Mouse (Mus musculus): ENCODE data around the gene Sphk2. TPM values are rescaled to one million over a fixed set of nuclear protein-coding genes. Genes with fewer than 3 reads are reported as not detected.

The Sphk2 gene
- total RNA-seq (2023) = 10 to 100 TPM; 30.7 to 34.0 TPM

DNA sequence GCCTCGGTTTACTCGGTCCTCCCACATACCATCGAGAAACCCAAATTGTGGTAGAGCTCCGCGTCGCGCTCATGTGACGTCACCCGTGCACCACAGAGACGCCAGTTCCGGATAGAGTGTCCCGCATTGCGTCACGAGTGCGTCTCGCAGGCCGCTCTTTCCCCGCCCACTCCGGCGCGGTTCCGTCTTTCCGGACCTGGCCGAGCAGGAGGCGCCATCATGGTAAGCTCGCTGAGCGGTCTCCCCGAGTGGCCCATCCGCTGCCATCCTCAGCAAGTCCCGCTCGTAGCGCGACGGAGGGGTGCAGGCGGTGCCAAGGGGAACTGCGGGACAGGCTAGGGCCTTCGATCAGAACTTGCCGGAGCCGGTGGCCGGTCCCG, at the start of gene Sphk2:
Sphk2 (minus strand) TSS at position 85 of the 380 bp plus-strand sequence.

DNA sequence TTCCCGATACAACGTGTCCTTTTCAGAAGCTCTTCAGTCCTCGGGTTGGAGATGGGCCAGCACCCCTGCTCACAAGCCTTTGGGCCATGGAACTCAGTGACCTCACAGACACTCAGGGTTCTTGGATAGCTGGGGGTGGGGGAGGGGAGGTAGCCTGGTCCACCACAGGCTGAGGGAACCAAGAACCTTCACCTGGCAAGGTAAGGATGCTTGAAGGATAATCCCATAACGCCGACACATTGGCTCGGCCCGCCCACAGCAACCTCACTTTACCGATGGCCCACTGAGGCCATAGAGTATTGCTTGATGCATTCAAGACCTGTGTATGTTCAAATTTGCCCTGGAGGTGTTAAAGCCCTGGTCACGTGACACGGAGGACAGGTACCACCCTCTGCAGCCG, 7.9 kb upstream of the Sphk2 start, which contains the start of gene Spaca4:
Spaca4 (minus strand) TSS at position 101 of the 400 bp plus-strand sequence.

DNA sequence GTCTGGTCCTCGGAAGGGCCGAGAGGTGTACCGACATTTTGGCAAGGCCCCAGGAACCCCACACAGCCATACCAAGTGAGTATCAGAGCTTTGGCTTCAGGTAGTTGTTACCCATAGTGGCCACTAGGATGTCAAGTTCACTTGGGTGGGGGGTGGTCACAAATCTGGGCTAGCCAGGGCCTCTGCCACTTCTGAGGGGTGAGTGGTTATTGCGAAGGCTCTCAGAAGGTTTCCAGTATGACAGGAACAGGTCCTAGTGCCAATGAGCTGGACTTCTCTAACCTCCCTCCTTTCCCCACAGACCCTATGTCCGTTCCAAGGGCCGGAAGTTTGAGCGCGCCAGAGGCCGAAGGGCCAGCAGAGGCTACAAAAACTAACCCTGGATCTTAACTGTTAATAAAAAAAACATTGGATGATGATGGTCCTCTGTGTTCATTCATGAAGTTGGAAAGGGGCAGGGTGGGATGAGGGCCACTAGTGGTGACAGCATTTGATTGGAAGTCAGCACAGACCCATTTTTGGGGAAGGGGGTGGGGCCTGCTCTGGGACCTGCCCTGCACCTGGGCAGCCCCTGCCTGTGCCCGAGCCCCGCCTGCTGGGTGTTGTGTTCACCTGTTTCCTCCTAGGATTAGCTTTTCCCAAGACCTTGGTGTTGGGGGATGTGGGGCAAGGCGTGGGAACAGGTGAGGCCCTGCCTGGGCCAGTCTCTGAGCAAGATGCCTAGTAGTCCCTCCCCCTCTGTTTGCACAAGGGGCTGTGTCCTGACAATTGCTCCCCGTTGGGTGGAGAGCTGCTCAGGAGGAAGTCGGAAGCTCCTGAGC, 2.8 kb upstream of the Sphk2 start, which contains the start of gene Fam83e:
Fam83e (plus strand) TSS at position 800 of the 821 bp plus-strand sequence.

GRCm38 (mm10) chr7:45715090-45715708, 2.6 kb downstream of the Sphk2 start, which contains the start of gene Rpl18:
Rpl18 (plus strand) TSS chr7:45715457.

DNA sequence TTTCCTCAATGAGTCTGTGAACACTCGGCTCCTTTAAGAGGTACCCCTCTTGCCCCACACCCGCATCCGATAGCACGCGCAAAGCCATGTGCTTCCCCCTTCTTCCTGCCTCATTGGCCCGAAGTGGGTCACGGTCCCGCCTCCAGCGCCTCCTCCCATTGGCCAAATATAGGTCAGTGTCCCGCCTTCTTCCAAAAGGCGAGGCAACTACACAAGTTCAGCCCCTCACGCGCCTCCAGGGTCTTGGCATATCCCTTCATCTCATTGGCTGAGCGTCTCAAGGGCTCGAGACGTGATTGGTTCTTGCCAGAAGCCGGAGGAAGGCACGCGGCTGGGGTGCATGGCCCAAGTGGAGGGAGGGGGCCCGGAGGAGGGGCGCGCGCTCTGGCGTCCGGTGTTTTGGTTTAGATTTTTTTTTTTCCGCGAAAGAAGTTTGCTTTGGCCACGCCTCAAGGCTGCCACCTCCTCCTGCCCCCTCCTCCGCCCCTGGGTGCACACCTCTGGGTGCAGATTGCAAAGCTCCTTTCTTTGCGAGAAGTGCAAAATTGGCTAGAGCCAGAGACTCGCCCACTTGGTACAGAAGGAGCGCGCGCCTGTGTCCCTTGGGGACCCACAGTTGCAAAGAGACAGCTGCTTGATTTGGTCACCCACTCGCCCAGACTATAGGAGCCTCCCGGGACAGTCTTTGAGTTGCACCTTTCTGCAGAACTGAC, 12.9 kb downstream of the Sphk2 start, which contains the start of gene Dbp:
Dbp (plus strand) TSS at position 359 of the 713 bp plus-strand sequence.

GRCm38 (mm10) chr7:45699523-45700141, 18.2 kb downstream of the Sphk2 start, which contains the start of gene Car11:
Car11 (plus strand) TSS chr7:45699843.

GRCm38 (mm10) chr7:45693921-45694591, 23.7 kb downstream of the Sphk2 start, which contains the start of gene Sec1:
Sec1 (minus strand) TSS chr7:45694402.

DNA sequence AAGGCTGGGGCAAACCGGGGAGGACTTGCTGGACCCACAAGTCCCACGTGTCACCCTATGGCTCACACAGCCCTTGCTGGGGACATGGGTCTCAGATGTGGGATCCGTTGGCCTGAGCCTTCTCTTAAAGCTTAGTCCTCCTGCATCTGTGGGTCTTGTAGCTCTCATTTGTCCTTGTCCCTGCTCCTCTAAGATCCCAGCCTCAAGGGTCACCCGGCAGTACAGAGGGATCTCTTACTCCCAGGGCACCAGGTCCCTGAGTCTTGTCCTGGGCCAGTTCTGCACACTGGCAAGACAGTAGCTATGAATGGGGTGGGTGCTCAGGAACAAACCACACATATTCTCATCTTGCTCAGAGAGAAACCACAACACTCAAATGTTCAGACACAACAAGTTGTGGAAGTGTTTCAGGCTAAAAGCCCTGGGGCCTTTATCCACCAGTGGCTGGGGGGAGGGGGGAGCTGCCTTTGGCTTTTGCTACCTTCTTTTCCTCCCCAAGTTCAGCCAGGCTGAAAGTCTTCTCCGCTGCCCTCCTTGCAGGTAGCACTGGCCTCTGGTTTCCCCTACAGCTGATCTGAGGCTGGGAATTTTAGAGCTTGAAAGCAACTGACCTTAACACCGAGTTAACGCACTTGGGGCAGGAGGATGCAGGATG, 34.3 kb downstream of the Sphk2 start, which contains the start of gene Ntn5:
Ntn5 (plus strand) TSS at position 627 of the 655 bp plus-strand sequence.

DNA sequence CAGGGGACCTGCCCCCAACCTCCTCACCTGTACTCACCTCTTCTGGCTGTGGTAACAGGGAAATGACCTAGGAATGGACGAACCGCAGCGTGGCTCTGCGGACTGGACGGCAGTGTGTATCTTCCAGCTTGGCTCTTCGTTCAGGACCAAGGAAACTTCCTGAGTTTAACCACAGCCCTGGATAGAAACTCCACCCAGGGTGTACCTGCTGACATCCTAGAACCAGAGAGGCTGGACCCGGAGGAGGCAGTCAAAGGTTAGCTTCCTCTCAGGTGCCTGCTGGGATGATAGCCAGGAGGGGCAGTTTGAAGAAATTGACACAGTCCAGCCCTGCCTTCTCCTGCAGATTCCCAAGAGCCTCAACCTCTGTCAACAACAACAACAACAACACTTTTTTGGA, 51.6 kb downstream of the Sphk2 start, which contains the start of gene Fut2:
Fut2 (minus strand) TSS at position 234 of the 400 bp plus-strand sequence.

Other genes starting within 250 kb of the Sphk2 start
- not detected for gene Tulp2, start 236.1 kb downstream of the Sphk2 start, total RNA-seq (2023)
- not detected for gene Gm45808, start 231.2 kb downstream of the Sphk2 start, total RNA-seq (2023)
- gene Dhdh, start 229.2 kb downstream of the Sphk2 start, total RNA-seq (2023) = under 1 TPM; 0.62 to 0.96 TPM
- 100 to 1,000 TPM in 1 of 2 experiments, 10 to 100 TPM in 1; 99.7 to 118 TPM for gene Nucb1, start 207.6 kb downstream of the Sphk2 start, total RNA-seq (2023)
- gene Ppp1r15a, start 191.7 kb downstream of the Sphk2 start, total RNA-seq (2023) = 100 to 1,000 TPM; 770 to 887 TPM
- gene Plekha4, start 191.7 kb downstream of the Sphk2 start, total RNA-seq (2023) = 1 to 10 TPM; 1.2 to 1.4 TPM
- not detected for gene Hsd17b14, start 163.1 kb downstream of the Sphk2 start, total RNA-seq (2023)
- 10 to 100 TPM; 38.7 to 43.5 TPM for gene Bcat2, start 147.8 kb downstream of the Sphk2 start, total RNA-seq (2023)
- not detected for gene Fgf21, start 102.5 kb downstream of the Sphk2 start, total RNA-seq (2023)
- gene Fut1, start 100.7 kb downstream of the Sphk2 start, total RNA-seq (2023) = not detected
- not detected for gene Izumo1, start 96.2 kb downstream of the Sphk2 start, total RNA-seq (2023)
- under 1 TPM in 1 of 2 experiments, not detected in 1; 0.38 TPM for gene Rasip1, start 90.5 kb downstream of the Sphk2 start, total RNA-seq (2023)
- not detected for gene Mamstr, start 78.0 kb downstream of the Sphk2 start, total RNA-seq (2023)
- gene Fut2, start 51.6 kb downstream of the Sphk2 start, total RNA-seq (2023) = not detected
- gene Ntn5, start 34.0 kb downstream of the Sphk2 start, total RNA-seq (2023) = under 1 TPM; 0.35 to 0.65 TPM
- gene Sec1, start 23.6 kb downstream of the Sphk2 start, total RNA-seq (2023) = under 1 TPM in 1 of 2 experiments, not detected in 1; 0.20 TPM
- gene Car11, start 18.2 kb downstream of the Sphk2 start, total RNA-seq (2023) = 10 to 100 TPM in 1 of 2 experiments, 1 to 10 TPM in 1; 8.9 to 10.2 TPM
- 10 to 100 TPM; 34.0 to 37.7 TPM for gene Dbp, start 12.9 kb downstream of the Sphk2 start, total RNA-seq (2023)
- gene Rpl18, start 2.5 kb downstream of the Sphk2 start, total RNA-seq (2023) = 1,000 to 10,000 TPM; 3,079 to 3,201 TPM
- 1 to 10 TPM; 1.6 to 2.1 TPM for gene Fam83e, start 3.2 kb upstream of the Sphk2 start, total RNA-seq (2023)
- not detected for gene Spaca4, start 7.8 kb upstream of the Sphk2 start, total RNA-seq (2023)
- 1 to 10 TPM in 1 of 2 experiments, under 1 TPM in 1; 0.80 to 1.3 TPM for gene Lmtk3, start 65.7 kb upstream of the Sphk2 start, total RNA-seq (2023)
- 1 to 10 TPM; 1.4 to 3.5 TPM for gene Sult2b1, start 66.7 kb upstream of the Sphk2 start, total RNA-seq (2023)
- 100 to 1,000 TPM; 111 to 128 TPM for gene Cyth2, start 96.6 kb upstream of the Sphk2 start, total RNA-seq (2023)
- gene Kcnj14, start 106.8 kb upstream of the Sphk2 start, total RNA-seq (2023) = 1 to 10 TPM; 1.7 to 3.2 TPM
- gene Grwd1, start 112.9 kb upstream of the Sphk2 start, total RNA-seq (2023) = 10 to 100 TPM; 32.3 to 38.2 TPM
- gene Kdelr1, start 154.8 kb upstream of the Sphk2 start, total RNA-seq (2023) = 10 to 100 TPM; 53.1 to 60.4 TPM
- gene Grin2d, start 160.4 kb upstream of the Sphk2 start, total RNA-seq (2023) = under 1 TPM; 0.64 to 0.98 TPM
- not detected for gene Syngr4, start 178.7 kb upstream of the Sphk2 start, total RNA-seq (2023)
- gene Tmem143, start 178.9 kb upstream of the Sphk2 start, total RNA-seq (2023) = 1 to 10 TPM; 7.0 to 9.8 TPM
- gene Emp3, start 203.4 kb upstream of the Sphk2 start, total RNA-seq (2023) = 100 to 1,000 TPM; 281 to 295 TPM
- 1 to 10 TPM; 1.7 to 2.7 TPM for gene Ccdc114, start 206.1 kb upstream of the Sphk2 start, total RNA-seq (2023)